Mouse (Mus musculus): ENCODE data around the gene Etnk1. TPM values are rescaled to one million over a fixed set of nuclear protein-coding genes. Genes with fewer than 3 reads are reported as not detected.
A peak's percentile ranks its signal among the peaks of the same experiment; 100 is the strongest.
"Not testable (repeated sequence)": the region's sequence is repeated elsewhere in the genome, so short reads cannot be mapped to it uniquely, and the experiment has no call there.

Etnk1 gene
- total RNA-seq, 1 experiment from 2014 or later: 104 TPM

- ATAC-seq (replicated peaks; ENCODE audit: low read depth, poor library complexity, severe bottlenecking): no peak
These were observed 2.4 kb downstream of the Etnk1 start for GRCm38 (mm10) chr6:143169385-143169784.

GRCm38 (mm10) chr6:143170166-143170960 is 3.3 kb downstream of the Etnk1 start:
- ATAC-seq (replicated peaks; ENCODE audit: low read depth, poor library complexity, severe bottlenecking): no peak

- no peak for ATAC-seq (replicated peaks; ENCODE audit: low read depth, poor library complexity, severe bottlenecking)
These were observed 4.0 kb downstream of the Etnk1 start for GRCm38 (mm10) chr6:143171066-143171465.

- no peak for ATAC-seq (replicated peaks; ENCODE audit: low read depth, poor library complexity, severe bottlenecking)
These were observed 4.9 kb downstream of the Etnk1 start for GRCm38 (mm10) chr6:143171781-143172465.

- ATAC-seq (replicated peaks; ENCODE audit: low read depth, poor library complexity, severe bottlenecking): not testable (repeated sequence)
These were observed 5.7 kb downstream of the Etnk1 start for GRCm38 (mm10) chr6:143172683-143173082.

- no peak for ATAC-seq (replicated peaks; ENCODE audit: low read depth, poor library complexity, severe bottlenecking)
These were observed 7.2 kb downstream of the Etnk1 start for GRCm38 (mm10) chr6:143174226-143174625.

GRCm38 (mm10) chr6:143174906-143175656 is 8.1 kb downstream of the Etnk1 start:
- ATAC-seq (replicated peaks; ENCODE audit: low read depth, poor library complexity, severe bottlenecking): peak; percentile 62

GRCm38 (mm10) chr6:143176076-143176475 is 9.1 kb downstream of the Etnk1 start:
- ATAC-seq (replicated peaks; ENCODE audit: low read depth, poor library complexity, severe bottlenecking): no peak

GRCm38 (mm10) chr6:143176591-143176990 is 9.6 kb downstream of the Etnk1 start:
- no peak for ATAC-seq (replicated peaks; ENCODE audit: low read depth, poor library complexity, severe bottlenecking)

GRCm38 (mm10) chr6:143179181-143179580 is 12.2 kb downstream of the Etnk1 start:
- ATAC-seq (replicated peaks; ENCODE audit: low read depth, poor library complexity, severe bottlenecking): no peak

GRCm38 (mm10) chr6:143179733-143180132 is 12.7 kb downstream of the Etnk1 start:
- no peak for ATAC-seq (replicated peaks; ENCODE audit: low read depth, poor library complexity, severe bottlenecking)

GRCm38 (mm10) chr6:143180511-143180910 is 13.5 kb downstream of the Etnk1 start:
- ATAC-seq (replicated peaks; ENCODE audit: low read depth, poor library complexity, severe bottlenecking): no peak

GRCm38 (mm10) chr6:143184099-143184498 is 17.1 kb downstream of the Etnk1 start:
- ATAC-seq (replicated peaks; ENCODE audit: low read depth, poor library complexity, severe bottlenecking): no peak

GRCm38 (mm10) chr6:143184745-143185144 is 17.7 kb downstream of the Etnk1 start:
- ATAC-seq (replicated peaks; ENCODE audit: low read depth, poor library complexity, severe bottlenecking): peak; percentile 60; the same call in 1 of the 2 replicates

GRCm38 (mm10) chr6:143190838-143191476 is 23.9 kb downstream of the Etnk1 start:
- no peak for ATAC-seq (replicated peaks; ENCODE audit: low read depth, poor library complexity, severe bottlenecking)

- ATAC-seq (replicated peaks; ENCODE audit: low read depth, poor library complexity, severe bottlenecking): no peak
These were observed 24.6 kb downstream of the Etnk1 start for GRCm38 (mm10) chr6:143191477-143192098.

GRCm38 (mm10) chr6:143192709-143193108 is 25.7 kb downstream of the Etnk1 start:
- ATAC-seq (replicated peaks; ENCODE audit: low read depth, poor library complexity, severe bottlenecking): no peak

- no peak for ATAC-seq (replicated peaks; ENCODE audit: low read depth, poor library complexity, severe bottlenecking)
These were observed 26.1 kb downstream of the Etnk1 start for GRCm38 (mm10) chr6:143193166-143193565.

- ATAC-seq (replicated peaks; ENCODE audit: low read depth, poor library complexity, severe bottlenecking): no peak
These were observed 26.6 kb downstream of the Etnk1 start for GRCm38 (mm10) chr6:143193641-143194040.

GRCm38 (mm10) chr6:143197053-143197452 is 30.0 kb downstream of the Etnk1 start:
- no peak for ATAC-seq (replicated peaks; ENCODE audit: low read depth, poor library complexity, severe bottlenecking)
